Mouse (Mus musculus): ENCODE measurements at regions not wholly inside any gene's neighbourhood (a gene's known extent, or its start where the extent isn't known, plus 50 kb on each side); places are given as distances from the start of the nearest gene placed in this dataset.

DNA sequence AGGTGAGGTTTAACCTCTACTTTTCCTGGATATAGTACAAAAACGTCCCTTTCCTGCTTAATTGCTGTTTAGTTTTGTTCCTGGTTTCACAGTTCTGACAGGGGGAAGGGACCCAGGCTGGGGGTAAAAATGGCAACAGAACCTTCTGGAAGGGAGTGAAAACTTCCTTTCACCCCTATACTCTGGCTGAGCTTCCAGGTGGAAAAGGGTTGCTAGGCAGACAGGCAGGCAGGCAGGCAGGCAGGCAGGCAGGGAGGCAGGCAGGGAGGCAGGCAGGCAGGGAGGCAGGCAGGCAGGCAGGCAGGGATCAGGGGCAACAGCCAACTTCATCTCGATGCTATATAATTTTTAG is 94.9 kb upstream of the Bmper start:
- TF ChIP-seq CTCF (conservative IDR thresholded peaks at IDR 0.05; ENCODE audit: insufficient read depth, insufficient read length, low read depth, low read length) (no peak), POLR2A (IDR thresholded peaks at IDR 0.05; ENCODE audit: low read depth, low read length) (no peak)
- no peak overlapping the region for H3K4me3 ChIP-seq (ENCODE audit: insufficient read depth, low read depth, low read length)
- H3K27ac ChIP-seq (ENCODE audit: insufficient read depth, low read depth, low read length), result no peak overlapping the region
- H3K4me1 ChIP-seq (ENCODE audit: control insufficient read depth, insufficient read depth, low read length), result no peaks in the 10 kb centered on the region
- DNase-seq, result no peak
- WGBS, result 58% methylated on average over 2 of the region's 2 CpGs
- H3K27me3 ChIP-seq (replicated peaks; ENCODE audit: control insufficient read depth, insufficient read depth, low read length), result no peaks in the 10 kb centered on the region; the same call in 1 of the 2 replicates
- H3K36me3 ChIP-seq (ENCODE audit: control insufficient read depth, insufficient read depth, low read length), result no peaks in the 10 kb centered on the region

DNA sequence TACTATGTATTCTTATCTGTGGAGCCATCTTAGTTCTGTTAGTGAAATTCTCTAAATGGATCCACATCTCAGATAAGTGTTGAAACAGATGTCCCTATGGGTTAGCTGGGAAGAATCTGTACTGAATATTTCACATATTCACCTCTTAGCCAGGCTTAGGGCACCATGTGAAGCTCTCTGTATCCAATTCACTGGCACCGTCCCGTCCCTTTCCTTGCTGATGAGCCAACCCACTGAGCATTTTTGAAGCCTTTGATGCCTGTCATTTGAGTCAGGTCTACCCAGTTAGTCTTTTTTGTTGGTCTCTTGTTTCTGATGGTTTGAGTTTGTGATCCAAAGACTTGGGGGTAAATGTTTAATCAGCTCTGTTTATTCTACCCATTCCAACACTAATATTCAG is 88.9 kb upstream of the Bmper start:
- WGBS, result 86% methylated on average over 2 of the region's 2 CpGs
- Histone ChIP-seq H3K4me1 (ENCODE audit: control insufficient read depth, insufficient read depth, low read length) (no peaks in the 10 kb centered on the region), H3K27ac (ENCODE audit: insufficient read depth, low read depth, low read length) (no peak overlapping the region), H3K4me3 (ENCODE audit: insufficient read depth, low read depth, low read length) (no peak overlapping the region), H3K36me3 (ENCODE audit: control insufficient read depth, insufficient read depth, low read length) (no peaks in the 10 kb centered on the region), H3K27me3 (replicated peaks; ENCODE audit: control insufficient read depth, insufficient read depth, low read length) (no peaks in the 10 kb centered on the region; the same call in 1 of the 2 replicates)
- TF ChIP-seq CTCF (conservative IDR thresholded peaks at IDR 0.05; ENCODE audit: insufficient read depth, insufficient read length, low read depth, low read length) (no peak), POLR2A (IDR thresholded peaks at IDR 0.05; ENCODE audit: low read depth, low read length) (no peak)
- DNase-seq, result no peak

DNA sequence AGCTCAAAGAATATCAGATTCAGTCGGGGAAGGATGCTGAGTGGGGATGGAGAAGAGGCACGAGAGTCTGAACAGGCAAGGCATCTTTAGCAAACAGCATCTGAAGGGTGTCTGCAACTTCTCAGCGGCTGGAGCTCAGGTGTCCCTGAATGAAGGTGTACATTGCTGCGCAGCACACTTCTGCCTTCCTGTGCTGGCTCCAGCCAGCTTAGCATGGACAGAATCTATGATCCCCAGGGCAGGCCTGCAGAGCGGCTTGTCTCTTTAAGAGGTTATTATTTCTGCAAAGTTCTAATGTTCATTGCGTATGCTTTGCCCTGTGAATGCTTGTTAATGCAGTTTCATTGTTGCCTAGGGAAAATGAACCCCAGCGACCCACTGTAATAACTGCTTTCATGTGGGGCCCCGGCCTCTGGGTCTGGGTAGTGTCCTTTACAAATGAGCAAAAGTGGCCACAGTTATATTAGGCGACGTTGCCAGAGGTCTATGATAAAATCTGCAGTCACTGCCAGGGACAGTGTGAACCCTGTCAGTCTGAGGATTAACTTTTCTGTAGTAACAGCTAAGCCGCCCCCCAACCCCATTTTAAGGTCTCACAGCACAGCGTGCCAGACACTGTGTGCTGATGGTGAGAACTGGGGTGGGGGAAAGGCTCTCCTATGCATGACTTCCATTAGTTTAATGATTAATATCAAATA is 88.3 kb upstream of the Bmper start:
- TF ChIP-seq CTCF (conservative IDR thresholded peaks at IDR 0.05; ENCODE audit: insufficient read depth, insufficient read length, low read depth, low read length), result no peak
- TF ChIP-seq POLR2A (IDR thresholded peaks at IDR 0.05; ENCODE audit: low read depth, low read length), result no peak
- H3K27ac ChIP-seq (ENCODE audit: insufficient read depth, low read depth, low read length), result no peak overlapping the region
- no peaks in the 10 kb centered on the region; the same call in 1 of the 2 replicates for H3K27me3 ChIP-seq (replicated peaks; ENCODE audit: control insufficient read depth, insufficient read depth, low read length)
- H3K36me3 ChIP-seq (ENCODE audit: control insufficient read depth, insufficient read depth, low read length), result no peaks in the 10 kb centered on the region
- no peak overlapping the region for H3K4me3 ChIP-seq (ENCODE audit: insufficient read depth, low read depth, low read length)
- H3K4me1 ChIP-seq (ENCODE audit: control insufficient read depth, insufficient read depth, low read length), result no peaks in the 10 kb centered on the region
- DNase-seq, result no peak
- 68% methylated on average over 12 of the region's 12 CpGs for WGBS

DNA sequence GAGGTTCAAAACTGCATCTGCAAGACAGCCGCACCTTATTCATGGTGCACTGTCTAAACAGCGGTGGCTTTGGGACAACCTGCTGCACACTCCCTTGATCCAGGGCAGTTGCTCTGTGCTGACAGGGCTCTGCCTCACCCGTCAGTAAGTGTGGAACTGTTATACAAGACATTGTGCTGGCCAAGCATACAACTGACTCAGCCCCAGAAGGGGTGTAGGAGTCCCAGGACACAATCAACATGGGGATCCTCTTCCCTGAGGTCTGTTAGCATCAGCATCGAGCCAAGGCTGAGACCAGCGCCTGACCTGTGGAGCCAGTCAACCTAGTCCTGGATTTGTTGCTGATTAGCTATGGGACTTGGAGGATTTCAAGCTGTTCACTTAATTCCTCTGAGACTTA is 86.4 kb upstream of the Bmper start:
- 89% methylated on average over 5 of the region's 5 CpGs for WGBS
- H3K27me3 ChIP-seq (replicated peaks; ENCODE audit: control insufficient read depth, insufficient read depth, low read length), result no peaks in the 10 kb centered on the region; the same call in 1 of the 2 replicates
- no peak overlapping the region for H3K4me3 ChIP-seq (ENCODE audit: insufficient read depth, low read depth, low read length)
- H3K36me3 ChIP-seq (ENCODE audit: control insufficient read depth, insufficient read depth, low read length), result no peaks in the 10 kb centered on the region
- TF ChIP-seq CTCF (conservative IDR thresholded peaks at IDR 0.05; ENCODE audit: insufficient read depth, insufficient read length, low read depth, low read length) (no peak), POLR2A (IDR thresholded peaks at IDR 0.05; ENCODE audit: low read depth, low read length) (no peak)
- DNase-seq, result no peak
- H3K27ac ChIP-seq (ENCODE audit: insufficient read depth, low read depth, low read length), result no peak overlapping the region
- H3K4me1 ChIP-seq (ENCODE audit: control insufficient read depth, insufficient read depth, low read length), result no peaks in the 10 kb centered on the region

DNA sequence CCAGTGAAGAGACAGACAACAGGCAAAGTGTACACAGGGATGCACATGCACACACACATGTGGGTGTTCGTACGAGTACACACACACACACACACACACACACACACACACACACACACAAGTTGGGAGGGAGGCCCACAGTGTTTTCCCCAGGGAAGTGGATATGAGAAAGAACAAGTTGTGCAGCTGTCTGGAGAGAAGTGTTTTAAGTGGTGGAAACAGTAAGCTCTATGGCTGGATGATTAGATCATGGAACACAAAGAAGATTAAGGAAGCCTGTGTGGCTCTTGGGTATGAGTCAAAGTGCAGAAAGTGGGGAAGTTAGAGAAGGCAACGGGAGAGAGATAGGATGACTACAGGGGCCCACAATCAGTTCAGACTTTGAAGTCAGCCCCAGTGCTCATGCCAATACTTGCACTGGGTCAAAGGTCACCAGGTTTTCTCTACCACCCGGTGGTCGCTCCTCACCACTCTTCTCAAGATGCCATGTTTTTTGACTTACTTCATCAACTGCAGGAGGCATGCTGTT is 85.1 kb upstream of the Bmper start:
- H3K4me3 ChIP-seq (ENCODE audit: insufficient read depth, low read depth, low read length), result no peak overlapping the region
- TF ChIP-seq POLR2A (IDR thresholded peaks at IDR 0.05; ENCODE audit: low read depth, low read length), result no peak
- no peak for TF ChIP-seq CTCF (conservative IDR thresholded peaks at IDR 0.05; ENCODE audit: insufficient read depth, insufficient read length, low read depth, low read length)
- 61% methylated on average over 5 of the region's 5 CpGs for WGBS
- no peak overlapping the region for H3K27ac ChIP-seq (ENCODE audit: insufficient read depth, low read depth, low read length)
- H3K27me3 ChIP-seq (replicated peaks; ENCODE audit: control insufficient read depth, insufficient read depth, low read length), result no peaks in the 10 kb centered on the region; the same call in 1 of the 2 replicates
- H3K4me1 ChIP-seq (ENCODE audit: control insufficient read depth, insufficient read depth, low read length), result no peaks in the 10 kb centered on the region
- no peak for DNase-seq
- no peaks in the 10 kb centered on the region for H3K36me3 ChIP-seq (ENCODE audit: control insufficient read depth, insufficient read depth, low read length)

DNA sequence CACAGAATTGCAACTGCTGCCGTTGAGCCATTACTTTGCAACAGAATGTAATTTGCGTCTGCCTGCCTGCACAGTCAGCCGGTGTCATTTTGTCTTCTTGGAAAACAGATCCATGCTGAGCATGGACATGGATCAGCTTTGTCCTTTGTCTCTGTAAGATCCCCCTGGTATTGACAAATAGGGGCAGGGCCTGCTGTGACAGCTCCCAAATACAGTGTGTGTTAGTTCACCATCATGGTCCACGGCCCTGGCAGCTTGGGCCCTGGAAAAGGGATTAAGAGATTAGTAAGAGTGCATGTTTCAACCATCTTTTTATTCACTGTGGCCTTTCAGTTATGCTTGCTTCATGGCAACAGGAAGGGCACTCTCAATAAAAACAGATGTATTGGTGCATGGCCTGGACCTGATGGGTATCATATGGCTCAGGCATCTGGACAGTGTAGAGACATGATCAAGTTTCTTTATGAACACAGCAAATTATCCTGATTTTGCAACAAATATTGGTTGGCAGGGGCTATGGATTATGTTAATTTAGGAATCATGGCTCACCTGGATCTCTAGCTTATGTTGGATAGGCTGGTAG is 83.2 kb upstream of the Bmper start:
- no peaks in the 10 kb centered on the region for H3K4me1 ChIP-seq (ENCODE audit: control insufficient read depth, insufficient read depth, low read length)
- TF ChIP-seq CTCF (conservative IDR thresholded peaks at IDR 0.05; ENCODE audit: insufficient read depth, insufficient read length, low read depth, low read length) (no peak), POLR2A (IDR thresholded peaks at IDR 0.05; ENCODE audit: low read depth, low read length) (no peak)
- H3K4me3 ChIP-seq (ENCODE audit: insufficient read depth, low read depth, low read length), result no peak overlapping the region
- no peak overlapping the region for H3K27ac ChIP-seq (ENCODE audit: insufficient read depth, low read depth, low read length)
- no peaks in the 10 kb centered on the region for H3K36me3 ChIP-seq (ENCODE audit: control insufficient read depth, insufficient read depth, low read length)
- WGBS, result 69% methylated on average over 4 of the region's 4 CpGs
- H3K27me3 ChIP-seq (replicated peaks; ENCODE audit: control insufficient read depth, insufficient read depth, low read length), result no peaks in the 10 kb centered on the region
- no peak for DNase-seq

DNA sequence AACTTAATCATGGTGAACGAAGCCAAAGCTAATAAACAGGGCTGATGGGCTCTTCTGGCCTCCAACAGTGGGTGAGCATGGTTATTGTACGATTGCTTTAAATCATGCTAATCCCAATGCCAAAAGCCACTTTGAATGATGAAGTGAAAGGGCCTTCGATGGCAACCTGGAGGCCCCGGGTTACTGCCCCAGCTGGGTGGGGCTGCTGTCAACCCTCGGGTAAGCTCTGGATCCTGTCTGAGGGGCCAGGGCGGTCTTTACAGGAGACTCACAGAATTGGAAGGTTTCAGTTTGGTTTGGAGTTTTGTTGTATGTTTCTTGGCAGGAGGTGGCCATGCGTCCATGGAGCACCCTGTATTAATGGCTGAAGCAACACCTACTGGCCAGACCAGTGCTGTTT is 78.6 kb upstream of the Bmper start:
- no peaks in the 10 kb centered on the region for H3K27me3 ChIP-seq (replicated peaks; ENCODE audit: control insufficient read depth, insufficient read depth, low read length)
- H3K4me3 ChIP-seq (ENCODE audit: insufficient read depth, low read depth, low read length), result no peak overlapping the region
- DNase-seq, result no peak
- no peaks in the 10 kb centered on the region for H3K4me1 ChIP-seq (ENCODE audit: control insufficient read depth, insufficient read depth, low read length)
- no peak overlapping the region for H3K27ac ChIP-seq (ENCODE audit: insufficient read depth, low read depth, low read length)
- 82% methylated on average over 7 of the region's 7 CpGs for WGBS
- TF ChIP-seq CTCF (conservative IDR thresholded peaks at IDR 0.05; ENCODE audit: insufficient read depth, insufficient read length, low read depth, low read length) (no peak), POLR2A (IDR thresholded peaks at IDR 0.05; ENCODE audit: low read depth, low read length) (no peak)
- H3K36me3 ChIP-seq (ENCODE audit: control insufficient read depth, insufficient read depth, low read length), result no peaks in the 10 kb centered on the region

Data from kidney, adult 2 months (tissue).